In genomic region chr2:52335556-52335955, GRCm38 (mm10) we compare ENCODE assay signal across 18 mouse cellular contexts. TPM values are rescaled to one million over a fixed set of nuclear protein-coding genes. Genes with fewer than 3 reads are reported as not detected.
A peak's percentile ranks its signal among the peaks of the same experiment; 100 is the strongest.
DNase-seq lines count a peak whose midpoint lies in the region; ATAC-seq and TF ChIP-seq lines count a peak whose summit lies in the region.
"Had no signal": no experiment of that assay in that cellular context is flagged by ENCODE, and none has a peak within 500 bp of the region (broad histone marks: within the 10 kb centered on the region; RNA-seq: fewer than 3 reads in every experiment).

No protein-coding gene starts in this region.

- H3K9ac ChIP-seq in limb, embryonic 13.5 days = no peak overlapping the region
- H3K9ac ChIP-seq: forebrain, embryonic 12.5 days; hindbrain, embryonic 14.5 days; intestine, embryonic 15.5 days had no signal

- no peak for DNase-seq in limb, embryonic 10.5 days (ENCODE audit: low spot score)
- peak; percentile 52 for DNase-seq in gastrocnemius, postnatal 10 days
- DNase-seq in right cerebral cortex, postnatal 25 days = no peak
- DNase-seq in right cerebral cortex, postnatal 4 days = no peak
- DNase-seq: adrenal gland, adult 2 months; adrenal gland, postnatal 25 days; cerebellum, adult 2 months; cerebellum, postnatal 10 days; heart, postnatal 10 days; heart, postnatal 4 days had no signal

- H3K79me2 ChIP-seq in myocyte (ENCODE audit: control insufficient read depth, insufficient read depth) = no peaks in the 10 kb centered on the region

- no peaks in the 10 kb centered on the region for H3K9me3 ChIP-seq in limb, embryonic 13.5 days
- H3K9me3 ChIP-seq in limb, embryonic 10.5 days (replicated peaks) = no peaks in the 10 kb centered on the region
- H3K9me3 ChIP-seq: forebrain, embryonic 12.5 days; intestine, embryonic 15.5 days had no signal

- H3K27me3 ChIP-seq in limb, embryonic 13.5 days = no peaks in the 10 kb centered on the region
- no peaks in the 10 kb centered on the region for H3K27me3 ChIP-seq in limb, embryonic 10.5 days (ENCODE audit: low read depth, poor library complexity, severe bottlenecking)
- H3K27me3 ChIP-seq in myocyte (ENCODE audit: control insufficient read depth, insufficient read depth, insufficient read length) = no peaks in the 10 kb centered on the region
- H3K27me3 ChIP-seq: CH12.LX; forebrain, embryonic 12.5 days; intestine, embryonic 15.5 days; Patski had no signal

- H3K36me3 ChIP-seq in limb, embryonic 13.5 days = no peaks in the 10 kb centered on the region
- H3K36me3 ChIP-seq in limb, embryonic 10.5 days = no peaks in the 10 kb centered on the region
- no peaks in the 10 kb centered on the region for H3K36me3 ChIP-seq in myocyte (ENCODE audit: control insufficient read depth, insufficient read depth)
- H3K36me3 ChIP-seq: forebrain, embryonic 12.5 days; intestine, embryonic 15.5 days had no signal

- 80% methylated on average over 13 of the region's 13 CpGs for WGBS in limb, embryonic 13.5 days
- WGBS in limb, embryonic 10.5 days = 85% methylated on average over 13 of the region's 13 CpGs

- no peaks in the 10 kb centered on the region for H3K4me1 ChIP-seq in limb, embryonic 13.5 days
- no peaks in the 10 kb centered on the region for H3K4me1 ChIP-seq in limb, embryonic 10.5 days
- H3K4me1 ChIP-seq: forebrain, embryonic 12.5 days; intestine, embryonic 15.5 days had no signal

- no peak overlapping the region for H3K4me2 ChIP-seq in limb, embryonic 13.5 days (replicated peaks)
- H3K4me2 ChIP-seq in myocyte (ENCODE audit: low read depth) = peak overlapping the region; percentile 54
- H3K4me2 ChIP-seq: forebrain, embryonic 12.5 days; hindbrain, embryonic 14.5 days; intestine, embryonic 15.5 days had no signal

- TF ChIP-seq POLR2A in myocyte (IDR thresholded peaks at IDR 0.05; ENCODE audit: insufficient read length, low read depth) = peak; percentile 51

- H3K4me3 ChIP-seq in limb, embryonic 13.5 days = no peak overlapping the region
- no peak overlapping the region for H3K4me3 ChIP-seq in limb, embryonic 10.5 days
- H3K4me3 ChIP-seq in myocyte = peak overlapping the region; percentile 22
- H3K4me3 ChIP-seq: forebrain, embryonic 12.5 days; intestine, embryonic 15.5 days had no signal

- no peak overlapping the region for H3K27ac ChIP-seq in limb, embryonic 13.5 days
- no peak overlapping the region for H3K27ac ChIP-seq in limb, embryonic 10.5 days
- H3K27ac ChIP-seq: forebrain, embryonic 12.5 days; hindbrain, embryonic 14.5 days; intestine, embryonic 15.5 days had no signal

- no peak overlapping the region for H3ac ChIP-seq in myocyte (ENCODE audit: control insufficient read depth, insufficient read length)

- ATAC-seq in limb, embryonic 13.5 days (ENCODE audit: low FRiP score, low read depth) = peak; percentile 64; the same call in 1 of the 2 replicates
- ATAC-seq: forebrain, embryonic 16.5 days; intestine, embryonic 15.5 days; Patski had no signal

TF ChIP-seq in myocyte, 11 proteins besides CTCF, POLR2A, EP300 and RAD21:
- TF ChIP-seq MYOD1 (IDR thresholded peaks at IDR 0.05; ENCODE audit: control insufficient read depth in 1 of 3, insufficient read length in 2 of 3, low read depth in 2 of 3) (no peak), MYOG (IDR thresholded peaks at IDR 0.05; ENCODE audit: control insufficient read depth in 1 of 3, insufficient read depth in 1 of 3, insufficient read length in 2 of 3, low read depth in 2 of 3) (peak in 1 of 3 experiments; percentile 7), USF1 (IDR thresholded peaks at IDR 0.05; ENCODE audit: low read depth) (peak; percentile 46), POLR2AphosphoS2 (IDR thresholded peaks at IDR 0.05; ENCODE audit: insufficient read length, low read depth) (peak; percentile 57), TCF3 (IDR thresholded peaks at IDR 0.05; ENCODE audit: insufficient read length, low read depth) (no peak), E2F4 (IDR thresholded peaks at IDR 0.05; ENCODE audit: insufficient read depth) (no peak), MAX (IDR thresholded peaks at IDR 0.05; ENCODE audit: low read depth) (no peak), CEBPB (IDR thresholded peaks at IDR 0.05; ENCODE audit: insufficient read depth, poor library complexity, severe bottlenecking) (no peak), SRF (IDR thresholded peaks at IDR 0.05; ENCODE audit: control insufficient read depth, insufficient read length, low read depth) (no peak), REST (IDR thresholded peaks at IDR 0.05; ENCODE audit: insufficient read depth, insufficient read length) (no peak), TCF12 (IDR thresholded peaks at IDR 0.05; ENCODE audit: insufficient read depth, poor library complexity, severe bottlenecking) (no peak)

RNA-seq across cellular contexts. Expression of gene Neb, which starts 42.7 kb away (rescaled TPM):
- polyA plus RNA-seq in limb, embryonic 13.5 days (2015; fragmentation: Nextera tagmentation; extraction: Ambion mirVana) = 101 and 102 TPM in 2 replicates
- polyA plus RNA-seq in limb, embryonic 10.5 days (2016; fragmentation: Nextera tagmentation; extraction: Ambion mirVana) = 0.49 and 1.8 TPM in 2 replicates
- total RNA-seq in gastrocnemius, postnatal 10 days (2021) = 1,000 to 10,000 TPM; 3,675 to 3,755 TPM
- polyA plus RNA-seq in myocyte (2012; fragmentation: generic; extraction: Trizol) = 60.8 TPM

Comparison
In these comparisons a context has a peak if more than half of its experiments do, and no peak if none do; other contexts are left out.
1. RNA of gene Neb, which starts 42.7 kb away (polyA plus RNA-seq): 101 to 102 TPM in limb, embryonic 13.5 days and 60.8 TPM in myocyte (single experiment); 0.49 to 1.8 TPM in limb, embryonic 10.5 days; every median in the first group is over 10 times any median in the second.